Mouse (Mus musculus) CH12.LX (cell line): ENCODE results near the gene 2610528A11Rik. TPM values are rescaled to one million over a fixed set of nuclear protein-coding genes. Genes with fewer than 3 reads are reported as not detected.

Source experiments
- DNase-seq: peaks from one replicate; pipeline ENCODE4 v3.0.0-alpha.2; 2013; ENCODE audit errors: extremely low read depth
- H3K27ac ChIP-seq: 2 replicates; pipeline ENCODE4 v1.5.1; 2012; ENCODE audit warnings: low read depth, mild to moderate bottlenecking, control low read depth, moderate library complexity; ENCODE audit not compliant: insufficient read depth
- H3K27me3 ChIP-seq: replicated peaks from 2 replicates; pipeline ENCODE3; 2012; ENCODE audit warnings: inconsistent platforms
- H3K36me3 ChIP-seq, 2 experiments: replicated peaks in 1 of 2; 2 replicates each; pipeline versions ENCODE3 to v1.6.1; 2012; ENCODE audit warnings: inconsistent platforms in 1 of 2, low read length in 1 of 2, mild to moderate bottlenecking in 1 of 2, mixed read lengths in 1 of 2, moderate library complexity in 1 of 2; ENCODE audit not compliant: control insufficient read depth in 1 of 2, insufficient read depth in 1 of 2
- H3K4me1 ChIP-seq, 2 experiments: 2 replicates each; pipeline ENCODE4 v1.6.1; 2012; ENCODE audit warnings: inconsistent platforms in 1 of 2, moderate library complexity in 1 of 2; ENCODE audit not compliant: insufficient read depth in 2 of 2, control insufficient read depth in 1 of 2
- H3K4me2 ChIP-seq: 2 replicates; pipeline ENCODE4 v1.6.1; 2012; ENCODE audit warnings: low read depth, mild to moderate bottlenecking, control low read depth; ENCODE audit not compliant: poor library complexity, insufficient read depth, severe bottlenecking
- H3K4me3 ChIP-seq, 3 experiments: fragments of 150-350 bp in 1 of 3; sonication (generic) in 1 of 3; replicated peaks in 1 of 3; 2 replicates each; pipeline versions ENCODE3 to v1.5.1; 2011 to 2012; ENCODE audit warnings: low read depth in 2 of 3, low read length in 2 of 3, mild to moderate bottlenecking in 2 of 3, moderate library complexity in 2 of 3, control low read depth in 1 of 3, improper control_type of control experiment in 1 of 3, inconsistent platforms in 1 of 3, mixed read lengths in 1 of 3; ENCODE audit not compliant: poor library complexity in 1 of 3
- H3K79me2 ChIP-seq: replicated peaks from 2 replicates; pipeline ENCODE4 v1.6.1; 2012; ENCODE audit warnings: mild to moderate bottlenecking, moderate library complexity; ENCODE audit not compliant: control insufficient read depth, poor library complexity, insufficient read depth, severe bottlenecking; ENCODE audit errors: extremely low read depth
- H3K9ac ChIP-seq: 2 replicates; pipeline ENCODE4 v1.6.1; 2012; ENCODE audit warnings: low read depth, mild to moderate bottlenecking, control low read depth, moderate library complexity; ENCODE audit not compliant: insufficient read depth
- H3K9me3 ChIP-seq: replicated peaks from 2 replicates; pipeline ENCODE3; 2012; ENCODE audit warnings: low read length, inconsistent platforms, mixed read lengths
- CHD2 ChIP-seq: IDR thresholded peaks from 2 replicates; pipeline ENCODE4 v1.6.1; 2011; ENCODE audit warnings: low read length, improper control_type of control experiment
- E2F4 ChIP-seq: IDR thresholded peaks from 2 replicates; pipeline ENCODE4 v1.6.1; 2011; ENCODE audit warnings: low read depth, low read length, improper control_type of control experiment; ENCODE audit not compliant: insufficient replicate concordance
- GABPA ChIP-seq: IDR thresholded peaks from 2 replicates; pipeline ENCODE4 v1.6.1; 2012; ENCODE audit warnings: low read depth, low read length, improper control_type of control experiment, inconsistent platforms; ENCODE audit not compliant: insufficient replicate concordance
- HCFC1 ChIP-seq: IDR thresholded peaks from 2 replicates; pipeline ENCODE4 v1.6.1; 2012; ENCODE audit warnings: low read depth, mild to moderate bottlenecking, inconsistent platforms, low read length, improper control_type of control experiment
- JUN ChIP-seq: IDR thresholded peaks from 2 replicates; pipeline ENCODE4 v1.6.1; 2011; ENCODE audit warnings: low read depth, mild to moderate bottlenecking, low read length, improper control_type of control experiment, moderate library complexity; ENCODE audit not compliant: insufficient read depth
- JUND ChIP-seq: conservative IDR thresholded peaks from 2 replicates; pipeline ENCODE4 v1.6.1; 2011; ENCODE audit warnings: low read depth, low read length, improper control_type of control experiment
- MAX ChIP-seq: IDR thresholded peaks from 2 replicates; pipeline ENCODE4 v1.6.1; 2011; ENCODE audit warnings: low read length, improper control_type of control experiment
- MAZ ChIP-seq: IDR thresholded peaks from 2 replicates; pipeline ENCODE4 v1.6.1; 2012; ENCODE audit warnings: low read depth, mild to moderate bottlenecking, inconsistent platforms, low read length, improper control_type of control experiment, moderate library complexity
- MEF2A ChIP-seq: IDR thresholded peaks from 2 replicates; pipeline ENCODE4 v1.6.1; 2014; ENCODE audit warnings: low read depth, mild to moderate bottlenecking, inconsistent platforms, low read length, improper control_type of control experiment, borderline replicate concordance
- PAX5 ChIP-seq: IDR thresholded peaks from 2 replicates; pipeline ENCODE4 v1.6.1; 2012; ENCODE audit warnings: low read length, inconsistent platforms, mixed read lengths
- POLR2AphosphoS2 ChIP-seq: IDR thresholded peaks from 2 replicates; pipeline ENCODE4 v1.6.1; 2011; ENCODE audit warnings: low read depth, low read length, improper control_type of control experiment
- SMC3 ChIP-seq: IDR thresholded peaks from 2 replicates; pipeline ENCODE4 v1.6.1; 2011; ENCODE audit warnings: low read depth, low read length, improper control_type of control experiment
- TCF12 ChIP-seq: IDR thresholded peaks from 2 replicates; pipeline ENCODE4 v1.6.1; 2014; ENCODE audit warnings: low read depth, mild to moderate bottlenecking, inconsistent platforms, low read length, improper control_type of control experiment
- USF1 ChIP-seq: IDR thresholded peaks from 2 replicates; pipeline ENCODE4 v1.6.1; 2014; ENCODE audit warnings: low read depth, mild to moderate bottlenecking, inconsistent platforms, low read length, improper control_type of control experiment
- USF2 ChIP-seq: conservative IDR thresholded peaks from 2 replicates; pipeline ENCODE4 v1.6.1; 2011; ENCODE audit warnings: low read depth, low read length, improper control_type of control experiment
- ZC3H11A ChIP-seq: IDR thresholded peaks from 2 replicates; pipeline ENCODE4 v1.6.1; 2012; ENCODE audit warnings: low read depth, mild to moderate bottlenecking, inconsistent platforms, low read length, improper control_type of control experiment
- ZKSCAN1 ChIP-seq: IDR thresholded peaks from 2 replicates; pipeline ENCODE4 v1.6.1; 2012; ENCODE audit warnings: low read depth, inconsistent platforms, low read length, improper control_type of control experiment, borderline replicate concordance
- ZNF384 ChIP-seq: IDR thresholded peaks from 2 replicates; pipeline ENCODE4 v1.6.1; 2012; ENCODE audit warnings: low read depth, low read length, improper control_type of control experiment, inconsistent platforms
- dilution Hi-C: fragments of 300-500 bp; cut with MboI; formaldehyde crosslinking; loops from 2 replicates; pipeline ENCODE4 v1.14.3; 2020; ENCODE audit warnings: low sequenced_read_pairs; ENCODE audit not compliant: extremely low pct_unique_long_range_greater_than_20kb, extremely low pct_ligation_motif_present
- in situ Hi-C: fragments of 300-500 bp; cut with MboI; formaldehyde crosslinking; loops from 3 replicates; pipeline ENCODE4 v1.14.3; 2019; ENCODE audit warnings: low sequenced_read_pairs, low pct_ligation_motif_present, low pct_unique_long_range_greater_than_20kb, mixed read lengths
- polyA plus RNA-seq: library from polyadenylated mRNA; unstranded; fragments of >175 nt; gene quantifications from 2 replicates; pipeline ENCODE4 v1.2.1, GENCODE M21; 2012; ENCODE audit warnings: low read depth; ENCODE audit not compliant: insufficient read length
- total RNA-seq, 2 experiments: library from RNA; depleted of rRNA; stranded (reverse); fragments of 300-350 nt in 1 of 2; fragments of >200 nt in 1 of 2; gene quantifications; 2 replicates each; pipeline ENCODE4 v1.2.3; 2012 to 2014

The 2610528A11Rik gene
- total and polyA plus RNA-seq, 3 experiments, result not detected

DNA sequence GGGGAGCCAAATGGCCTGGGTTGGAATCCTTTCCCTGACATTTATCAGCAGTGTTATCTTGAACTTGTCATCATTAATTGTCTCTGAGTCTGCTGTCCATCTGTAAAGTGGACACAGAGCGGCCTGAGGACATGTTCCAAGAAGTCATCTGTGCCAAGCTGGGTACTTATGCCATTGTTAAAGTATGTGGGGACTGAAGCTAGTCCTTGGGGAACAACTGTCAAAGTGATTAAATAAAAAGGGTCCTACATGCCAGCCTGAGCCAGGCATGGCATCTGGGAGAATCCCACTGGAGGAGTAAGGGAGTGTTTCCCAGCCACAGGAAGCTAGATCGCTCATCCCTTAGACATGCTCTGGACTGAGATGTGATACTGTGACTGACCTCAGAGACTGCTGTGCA, 3.4 kb downstream of the 2610528A11Rik start:
- no peak overlapping the region for H3K4me3 ChIP-seq
- no peak for DNase-seq
- dilution Hi-C loops (no loop called here), in situ Hi-C loops (no loop called here)
- no peak overlapping the region for H3K9ac ChIP-seq
- no peaks in the 10 kb centered on the region for H3K27me3 ChIP-seq
- no peaks in the 10 kb centered on the region for H3K9me3 ChIP-seq
- H3K79me2 ChIP-seq, result no peaks in the 10 kb centered on the region
- no peaks in the 10 kb centered on the region for H3K36me3 ChIP-seq
- no peak overlapping the region for H3K27ac ChIP-seq
- peaks cover 0 to 7% of the 10 kb centered on the region in 2 experiments; a peak in 1 of 4 replicates for H3K4me1 ChIP-seq
- no peak overlapping the region for H3K4me2 ChIP-seq
- TF ChIP-seq ZNF384, result no peak
- TF ChIP-seq PAX5, result no peak
- no peak for TF ChIP-seq JUN
- no peak for TF ChIP-seq GABPA
- no peak for TF ChIP-seq MAX
- no peak for TF ChIP-seq MAZ
- no peak for TF ChIP-seq JUND
- TF ChIP-seq SMC3, result no peak
- TF ChIP-seq CHD2, result no peak
- TF ChIP-seq USF1, result no peak
- no peak for TF ChIP-seq TCF12
- no peak for TF ChIP-seq USF2
- TF ChIP-seq POLR2AphosphoS2, result no peak
- TF ChIP-seq E2F4, result no peak
- TF ChIP-seq HCFC1, result no peak
- TF ChIP-seq ZC3H11A, result no peak
- no peak for TF ChIP-seq ZKSCAN1

DNA sequence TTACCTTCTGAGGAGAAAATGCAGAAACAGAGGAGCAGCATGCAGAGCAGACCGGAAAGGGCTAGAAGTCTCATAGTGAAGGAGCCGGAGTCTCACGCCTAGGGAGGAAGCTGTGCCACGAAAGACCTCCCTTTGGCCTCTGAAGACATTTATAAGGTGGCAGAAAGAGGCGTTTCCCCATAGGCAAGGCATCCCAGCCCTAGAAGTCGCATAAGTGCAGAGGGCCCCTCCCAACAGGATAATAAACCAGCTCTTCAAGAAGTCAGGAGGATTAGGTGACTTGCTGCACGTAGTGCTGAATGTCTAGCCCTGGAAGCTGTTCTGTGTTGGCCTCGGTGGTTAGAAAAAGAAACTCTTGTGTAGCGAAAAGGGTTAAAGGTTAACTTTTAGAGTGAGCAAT, 3.8 kb downstream of the 2610528A11Rik start:
- Histone ChIP-seq H3K36me3 (no peaks in the 10 kb centered on the region), H3K4me2 (no peak overlapping the region), H3K9ac (no peak overlapping the region), H3K4me1 (peaks cover 0 to 7% of the 10 kb centered on the region in 2 experiments; a peak in 1 of 4 replicates), H3K27me3 (no peaks in the 10 kb centered on the region), H3K4me3 (no peak overlapping the region), H3K27ac (no peak overlapping the region), H3K79me2 (no peaks in the 10 kb centered on the region), H3K9me3 (no peaks in the 10 kb centered on the region)
- dilution Hi-C loops, result no loop called here
- in situ Hi-C loops, result no loop called here
- DNase-seq, result no peak
- TF ChIP-seq ZKSCAN1 (no peak), USF2 (no peak), MEF2A (no peak), JUN (no peak)
